Mouse (Mus musculus): ENCODE results near the gene Fam53b.
A peak's percentile ranks its signal among the peaks of the same experiment; 100 is the strongest.

DNA sequence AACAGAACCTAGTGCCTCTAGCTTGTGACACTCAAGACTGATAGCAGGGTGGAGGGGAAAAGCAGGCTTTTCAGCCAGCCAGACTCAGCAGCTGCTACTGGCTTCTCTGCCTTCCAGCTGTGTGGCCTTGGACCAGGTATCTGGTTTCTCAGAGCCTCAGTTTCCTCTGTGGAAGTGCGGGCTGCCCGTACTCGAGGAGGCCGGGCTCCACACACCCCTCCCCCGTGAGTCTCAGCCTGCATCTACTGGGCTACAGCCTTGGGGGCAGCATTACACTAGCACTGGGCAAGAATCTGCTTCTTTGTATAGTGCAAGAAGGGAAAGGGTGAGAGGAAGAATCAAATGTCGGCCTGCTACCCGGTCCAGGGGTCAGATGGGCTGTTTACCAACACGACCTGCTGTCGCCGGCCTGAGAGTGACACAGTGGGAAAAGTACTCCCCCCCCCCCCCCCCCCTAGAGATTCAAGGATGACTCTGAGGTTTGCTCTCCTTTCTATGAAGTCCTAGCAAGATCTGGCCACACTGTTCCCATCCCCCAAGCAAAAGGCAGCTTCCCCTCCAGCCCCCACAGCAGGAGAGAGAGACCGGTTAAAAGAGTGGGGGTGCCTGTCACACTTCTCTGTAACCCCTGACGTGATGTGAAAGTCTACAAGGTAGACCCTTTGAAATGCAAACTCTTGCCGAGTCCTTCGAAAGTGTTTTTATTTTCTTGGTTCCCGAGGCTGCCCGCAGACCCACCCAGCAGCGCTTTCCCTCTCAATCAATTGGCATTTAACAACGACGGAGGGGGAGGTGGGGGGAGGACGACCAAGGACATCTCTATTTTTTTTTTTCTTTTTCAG, 4.6 kb downstream of the Fam53b start:
- TF ChIP-seq POLR2A (IDR thresholded peaks at IDR 0.05; ENCODE audit: insufficient read length, low read depth) = no peak
- no peak for TF ChIP-seq CEBPB (IDR thresholded peaks at IDR 0.05; ENCODE audit: insufficient read depth, poor library complexity, severe bottlenecking)
- TF ChIP-seq MAX (IDR thresholded peaks at IDR 0.05; ENCODE audit: low read depth) = no peak
- no peak for TF ChIP-seq REST (IDR thresholded peaks at IDR 0.05; ENCODE audit: insufficient read depth, insufficient read length)
- no peak for TF ChIP-seq TCF12 (IDR thresholded peaks at IDR 0.05; ENCODE audit: insufficient read depth, poor library complexity, severe bottlenecking)
- TF ChIP-seq POLR2AphosphoS2 (IDR thresholded peaks at IDR 0.05; ENCODE audit: insufficient read length, low read depth) = no peak
- peak in 1 of 3 experiments; percentile 68 for TF ChIP-seq MYOG (IDR thresholded peaks at IDR 0.05; ENCODE audit: control insufficient read depth in 1 of 3, insufficient read depth in 1 of 3, insufficient read length in 2 of 3, low read depth in 2 of 3)
- TF ChIP-seq USF1 (IDR thresholded peaks at IDR 0.05; ENCODE audit: low read depth) = no peak
